Mouse (Mus musculus) liver, adult 2 months (tissue): ENCODE measurements around the gene Zfp212.
A peak's percentile ranks its signal among the peaks of the same experiment; 100 is the strongest.

Experiments
- CTCF ChIP-seq: fragments of 200-500 bp; IDR thresholded peaks from 2 replicates; pipeline ENCODE4 v1.5.1; 2011; ENCODE audit warnings: low read depth, low read length, control low read depth
- POLR2A ChIP-seq: fragments of 200-500 bp; IDR thresholded peaks from 2 replicates; pipeline ENCODE4 v1.6.1; 2011; ENCODE audit warnings: low read length, control low read depth; ENCODE audit not compliant: insufficient read depth; ENCODE audit errors: extremely low read depth

DNA sequence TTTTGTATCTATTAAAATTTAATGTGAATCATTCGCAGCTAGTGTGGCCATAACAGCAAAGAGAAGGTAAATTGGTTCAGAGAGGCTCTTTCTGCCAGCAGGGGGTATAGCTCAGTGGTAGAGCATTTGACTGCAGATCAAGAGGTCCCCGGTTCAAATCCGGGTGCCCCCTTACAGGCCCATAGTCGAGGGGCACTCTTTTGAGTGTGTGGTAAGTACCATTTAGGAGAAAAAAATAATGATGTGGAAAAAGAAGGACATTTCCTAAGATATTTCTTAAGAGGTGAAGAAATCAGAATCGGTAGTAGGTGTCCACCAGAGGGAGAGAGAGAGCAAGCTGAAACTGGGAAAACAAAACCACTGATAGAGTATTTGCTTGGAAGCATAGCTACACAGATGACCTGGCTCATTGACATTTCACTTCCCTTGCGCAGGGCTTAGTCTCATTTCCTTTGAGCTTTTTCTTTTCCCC lies 58.7 kb downstream of the Zfp212 start:
- TF ChIP-seq POLR2A (no peak), CTCF (peak; percentile 47)
